Comparison of ENCODE assay signal across 11 mouse cellular contexts in genomic region chr10:8089296-8089695, GRCm38 (mm10).
A peak's percentile ranks its signal among the peaks of the same experiment; 100 is the strongest.
DNase-seq lines count a peak whose midpoint lies in the region; ATAC-seq lines count a peak whose summit lies in the region.
"Had no signal": no experiment of that assay in that cellular context is flagged by ENCODE, and none has a peak within 500 bp of the region (broad histone marks: within the 10 kb centered on the region; RNA-seq: fewer than 3 reads in every experiment).

No protein-coding gene starts in this region.

- 21% methylated on average over 9 of the region's 9 CpGs for WGBS in heart, embryonic 13.5 days
- WGBS in midbrain, embryonic 13.5 days = 6% methylated on average over 9 of the region's 9 CpGs

- no peak overlapping the region for H3K9ac ChIP-seq in heart, embryonic 13.5 days
- no peak overlapping the region for H3K9ac ChIP-seq in midbrain, embryonic 13.5 days (replicated peaks)

- H3K4me1 ChIP-seq in heart, embryonic 13.5 days = peaks cover 64% of the 10 kb centered on the region
- 0 out of 2 replicates have a peak, but pooled peaks cover 3% of the 10 kb centered on the region for H3K4me1 ChIP-seq in midbrain, embryonic 13.5 days (replicated peaks)

- H3K36me3 ChIP-seq in heart, embryonic 13.5 days = no peaks in the 10 kb centered on the region
- H3K36me3 ChIP-seq in midbrain, embryonic 13.5 days = no peaks in the 10 kb centered on the region

- intact Hi-C loops in heart, postnatal 36 days (cut with DNase I) = no loop called here

- no peak; the same call in 1 of the 2 replicates for ATAC-seq in heart, embryonic 13.5 days (ENCODE audit: extremely low read depth, insufficient number of reproducible peaks, low FRiP score, low TSS enrichment)
- ATAC-seq in midbrain, embryonic 13.5 days = peak; percentile 75; the same call in 1 of the 2 replicates
- ATAC-seq in erythroblast, adult 5-6 weeks (replicated peaks; ENCODE audit: low FRiP score, poor library complexity, severe bottlenecking) = no peak
- ATAC-seq: CD4-positive, CD25-positive, alpha-beta regulatory T cell, adult 4 months had no signal

- H3K9me3 ChIP-seq in heart, embryonic 13.5 days = no peaks in the 10 kb centered on the region
- no peaks in the 10 kb centered on the region for H3K9me3 ChIP-seq in midbrain, embryonic 13.5 days

- peak overlapping the region; percentile 10; the same call in 1 of the 2 replicates for H3K4me3 ChIP-seq in heart, embryonic 13.5 days
- H3K4me3 ChIP-seq in midbrain, embryonic 13.5 days (replicated peaks) = no peak overlapping the region
- H3K4me3 ChIP-seq: megakaryocyte, embryonic 14.5 days had no signal

- no peaks in the 10 kb centered on the region for H3K27me3 ChIP-seq in heart, embryonic 13.5 days (replicated peaks)
- no peaks in the 10 kb centered on the region for H3K27me3 ChIP-seq in midbrain, embryonic 13.5 days
- H3K27me3 ChIP-seq: megakaryocyte, embryonic 14.5 days had no signal

- DNase-seq in heart, postnatal 36 days = no peak
- DNase-seq in embryo, embryonic 9.5 days (ENCODE audit: extremely low spot score) = peak; percentile 40
- DNase-seq in kidney, adult 18-20 months = peak; percentile 6
- no peak for DNase-seq in layer of hippocampus, postnatal 36 days
- no peak for DNase-seq in cerebellum, postnatal 36 days
- DNase-seq: adrenal gland, adult 2 months had no signal

- H3K4me2 ChIP-seq in heart, embryonic 13.5 days = peak overlapping the region; percentile 45
- no peak overlapping the region for H3K4me2 ChIP-seq in midbrain, embryonic 13.5 days (replicated peaks)

- H3K27ac ChIP-seq in heart, embryonic 13.5 days (replicated peaks) = peak overlapping the region; percentile 67
- H3K27ac ChIP-seq in midbrain, embryonic 13.5 days = no peak overlapping the region

Comparison
In these comparisons a context has a peak if more than half of its experiments do, and no peak if none do; other contexts are left out.
1. DNase-seq: peak in embryo, embryonic 9.5 days (single experiment) and kidney, adult 18-20 months (single experiment); none in heart, postnatal 36 days (0 of 2), layer of hippocampus, postnatal 36 days (0 of 2) and cerebellum, postnatal 36 days (0 of 2).